Mouse (Mus musculus): ENCODE measurements at regions not wholly inside any gene's neighbourhood (a gene's known extent, or its start where the extent isn't known, plus 50 kb on each side); places are given as distances from the start of the nearest gene placed in this dataset.

GRCm38 (mm10) chr1:35823981-35824880 lies 244.0 kb upstream of the Hs6st1 start:
- Histone ChIP-seq H3K27me3 (replicated peaks; ENCODE audit: control insufficient read depth, insufficient read depth, low read length) (no peaks in the 10 kb centered on the region), H3K4me1 (ENCODE audit: control insufficient read depth, insufficient read depth, low read length) (no peaks in the 10 kb centered on the region), H3K4me3 (ENCODE audit: insufficient read depth, low read depth, low read length) (no peak overlapping the region), H3K36me3 (ENCODE audit: control insufficient read depth, insufficient read depth, low read length) (no peaks in the 10 kb centered on the region), H3K27ac (ENCODE audit: insufficient read depth, low read depth, low read length) (no peak overlapping the region)
- no peak for DNase-seq
- TF ChIP-seq POLR2A (IDR thresholded peaks at IDR 0.05; ENCODE audit: low read depth, low read length) (no peak), CTCF (conservative IDR thresholded peaks at IDR 0.05; ENCODE audit: insufficient read depth, insufficient read length, low read depth, low read length) (no peak)
- WGBS: 65% methylated on average over 24 of the region's 24 CpGs

- 84% methylated on average over 10 of the region's 10 CpGs for WGBS
- H3K27me3 ChIP-seq (replicated peaks; ENCODE audit: control insufficient read depth, insufficient read depth, low read length): no peaks in the 10 kb centered on the region
- no peaks in the 10 kb centered on the region for H3K4me1 ChIP-seq (ENCODE audit: control insufficient read depth, insufficient read depth, low read length)
- H3K27ac ChIP-seq (ENCODE audit: insufficient read depth, low read depth, low read length): no peak overlapping the region
- H3K4me3 ChIP-seq (ENCODE audit: insufficient read depth, low read depth, low read length): no peak overlapping the region
- no peak for TF ChIP-seq POLR2A (IDR thresholded peaks at IDR 0.05; ENCODE audit: low read depth, low read length)
- no peak for TF ChIP-seq CTCF (conservative IDR thresholded peaks at IDR 0.05; ENCODE audit: insufficient read depth, insufficient read length, low read depth, low read length)
- no peaks in the 10 kb centered on the region for H3K36me3 ChIP-seq (ENCODE audit: control insufficient read depth, insufficient read depth, low read length)
- DNase-seq: no peak
These were observed 242.7 kb upstream of the Hs6st1 start for GRCm38 (mm10) chr1:35825531-35825966.

- TF ChIP-seq POLR2A (IDR thresholded peaks at IDR 0.05; ENCODE audit: low read depth, low read length) (no peak), CTCF (conservative IDR thresholded peaks at IDR 0.05; ENCODE audit: insufficient read depth, insufficient read length, low read depth, low read length) (no peak)
- Histone ChIP-seq H3K27ac (ENCODE audit: insufficient read depth, low read depth, low read length) (no peak overlapping the region), H3K27me3 (replicated peaks; ENCODE audit: control insufficient read depth, insufficient read depth, low read length) (no peaks in the 10 kb centered on the region), H3K36me3 (ENCODE audit: control insufficient read depth, insufficient read depth, low read length) (no peaks in the 10 kb centered on the region), H3K4me3 (ENCODE audit: insufficient read depth, low read depth, low read length) (no peak overlapping the region), H3K4me1 (ENCODE audit: control insufficient read depth, insufficient read depth, low read length) (no peaks in the 10 kb centered on the region)
- no peak for DNase-seq
- WGBS: 78% methylated on average over 7 of the region's 7 CpGs
These were observed 241.6 kb upstream of the Hs6st1 start for GRCm38 (mm10) chr1:35826575-35827114.

GRCm38 (mm10) chr1:35827471-35827870 lies 240.7 kb upstream of the Hs6st1 start:
- H3K4me1 ChIP-seq (ENCODE audit: control insufficient read depth, insufficient read depth, low read length): no peaks in the 10 kb centered on the region
- no peak for TF ChIP-seq CTCF (conservative IDR thresholded peaks at IDR 0.05; ENCODE audit: insufficient read depth, insufficient read length, low read depth, low read length)
- TF ChIP-seq POLR2A (IDR thresholded peaks at IDR 0.05; ENCODE audit: low read depth, low read length): no peak
- no peaks in the 10 kb centered on the region for H3K27me3 ChIP-seq (replicated peaks; ENCODE audit: control insufficient read depth, insufficient read depth, low read length)
- DNase-seq: peak; percentile 28
- 62% methylated on average over 3 of the region's 3 CpGs for WGBS
- no peak overlapping the region for H3K4me3 ChIP-seq (ENCODE audit: insufficient read depth, low read depth, low read length)
- no peaks in the 10 kb centered on the region for H3K36me3 ChIP-seq (ENCODE audit: control insufficient read depth, insufficient read depth, low read length)
- H3K27ac ChIP-seq (ENCODE audit: insufficient read depth, low read depth, low read length): no peak overlapping the region

- WGBS: 90% methylated on average over 7 of the region's 7 CpGs
- no peaks in the 10 kb centered on the region for H3K4me1 ChIP-seq (ENCODE audit: control insufficient read depth, insufficient read depth, low read length)
- H3K27me3 ChIP-seq (replicated peaks; ENCODE audit: control insufficient read depth, insufficient read depth, low read length): no peaks in the 10 kb centered on the region
- no peak overlapping the region for H3K27ac ChIP-seq (ENCODE audit: insufficient read depth, low read depth, low read length)
- H3K36me3 ChIP-seq (ENCODE audit: control insufficient read depth, insufficient read depth, low read length): no peaks in the 10 kb centered on the region
- TF ChIP-seq POLR2A (IDR thresholded peaks at IDR 0.05; ENCODE audit: low read depth, low read length) (no peak), CTCF (conservative IDR thresholded peaks at IDR 0.05; ENCODE audit: insufficient read depth, insufficient read length, low read depth, low read length) (no peak)
- no peak for DNase-seq
- no peak overlapping the region for H3K4me3 ChIP-seq (ENCODE audit: insufficient read depth, low read depth, low read length)
These were observed 234.0 kb upstream of the Hs6st1 start for GRCm38 (mm10) chr1:35834180-35834579.

GRCm38 (mm10) chr1:35836552-35836951 lies 231.6 kb upstream of the Hs6st1 start:
- no peak overlapping the region for H3K4me3 ChIP-seq (ENCODE audit: insufficient read depth, low read depth, low read length)
- peak; percentile 55 for DNase-seq
- 40% methylated on average over 5 of the region's 5 CpGs for WGBS
- H3K27me3 ChIP-seq (replicated peaks; ENCODE audit: control insufficient read depth, insufficient read depth, low read length): no peaks in the 10 kb centered on the region
- no peak for TF ChIP-seq POLR2A (IDR thresholded peaks at IDR 0.05; ENCODE audit: low read depth, low read length)
- H3K36me3 ChIP-seq (ENCODE audit: control insufficient read depth, insufficient read depth, low read length): no peaks in the 10 kb centered on the region
- H3K4me1 ChIP-seq (ENCODE audit: control insufficient read depth, insufficient read depth, low read length): no peaks in the 10 kb centered on the region
- no peak overlapping the region for H3K27ac ChIP-seq (ENCODE audit: insufficient read depth, low read depth, low read length)

- TF ChIP-seq POLR2A (IDR thresholded peaks at IDR 0.05; ENCODE audit: low read depth, low read length) (no peak), CTCF (conservative IDR thresholded peaks at IDR 0.05; ENCODE audit: insufficient read depth, insufficient read length, low read depth, low read length) (no peak)
- H3K27ac ChIP-seq (ENCODE audit: insufficient read depth, low read depth, low read length): no peak overlapping the region
- H3K27me3 ChIP-seq (replicated peaks; ENCODE audit: control insufficient read depth, insufficient read depth, low read length): no peaks in the 10 kb centered on the region
- no peaks in the 10 kb centered on the region for H3K36me3 ChIP-seq (ENCODE audit: control insufficient read depth, insufficient read depth, low read length)
- no peak overlapping the region for H3K4me3 ChIP-seq (ENCODE audit: insufficient read depth, low read depth, low read length)
- WGBS: 81% methylated on average over 3 of the region's 3 CpGs
- no peak for DNase-seq
- no peaks in the 10 kb centered on the region for H3K4me1 ChIP-seq (ENCODE audit: control insufficient read depth, insufficient read depth, low read length)
These were observed 229.6 kb upstream of the Hs6st1 start for GRCm38 (mm10) chr1:35838625-35839024.

All from kidney, adult 2 months (tissue).